Mouse (Mus musculus): ENCODE data around the gene Hip1r. TPM values are rescaled to one million over a fixed set of nuclear protein-coding genes. Genes with fewer than 3 reads are reported as not detected.

The Hip1r gene
- polyA plus RNA-seq, 1 experiment from 2014 or later = 26.9 TPM

DNA sequence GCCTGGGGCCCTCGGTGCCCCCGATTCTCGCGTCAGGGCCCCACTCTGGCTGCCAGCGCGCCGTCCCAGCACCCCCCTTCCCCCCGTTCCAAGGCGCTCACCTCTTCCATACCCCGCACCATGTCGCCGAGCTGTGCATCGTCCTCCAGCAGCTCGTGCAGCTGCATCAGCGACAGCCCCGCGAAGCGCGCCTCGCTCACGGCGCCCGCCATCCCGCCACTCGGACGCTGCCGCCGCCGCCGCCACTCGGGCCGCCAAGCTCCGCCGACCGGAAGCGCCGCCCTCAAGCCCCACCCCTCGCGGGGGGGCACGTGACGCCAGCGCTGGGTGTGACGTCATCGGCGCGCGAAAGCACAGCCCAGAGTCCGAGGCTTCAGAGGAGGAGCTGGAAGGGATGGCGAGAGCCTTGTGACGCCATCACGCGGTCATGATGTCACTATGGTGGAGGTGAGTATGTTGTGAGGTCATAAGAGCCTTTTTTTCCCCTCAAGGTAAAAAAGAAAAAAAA lies 58.6 kb downstream of the Hip1r start, which contains the start of gene Vps37b:
Gene Vps37b (minus strand): TSS at position 270 of the 508 bp plus-strand sequence.
- H3K9ac ChIP-seq (replicated peaks) = peak within 1 kb of the TSS; percentile 96
- ATAC-seq (replicated peaks) = peak; percentile 74
- peak within 1 kb of the TSS; percentile 95 for H3K27ac ChIP-seq (replicated peaks)
- under 1% methylated on average over 51 of the region's 52 CpGs for WGBS
- peak within 1 kb of the TSS; percentile 62 for H3K4me2 ChIP-seq (replicated peaks)
- no peaks in the 10 kb centered on the region for H3K36me3 ChIP-seq
- no peaks in the 10 kb centered on the region for H3K9me3 ChIP-seq
- peaks cover 44% of the 10 kb centered on the region for H3K4me1 ChIP-seq
- H3K4me3 ChIP-seq = peak within 1 kb of the TSS; percentile 90
- H3K27me3 ChIP-seq = no peaks in the 10 kb centered on the region

DNA sequence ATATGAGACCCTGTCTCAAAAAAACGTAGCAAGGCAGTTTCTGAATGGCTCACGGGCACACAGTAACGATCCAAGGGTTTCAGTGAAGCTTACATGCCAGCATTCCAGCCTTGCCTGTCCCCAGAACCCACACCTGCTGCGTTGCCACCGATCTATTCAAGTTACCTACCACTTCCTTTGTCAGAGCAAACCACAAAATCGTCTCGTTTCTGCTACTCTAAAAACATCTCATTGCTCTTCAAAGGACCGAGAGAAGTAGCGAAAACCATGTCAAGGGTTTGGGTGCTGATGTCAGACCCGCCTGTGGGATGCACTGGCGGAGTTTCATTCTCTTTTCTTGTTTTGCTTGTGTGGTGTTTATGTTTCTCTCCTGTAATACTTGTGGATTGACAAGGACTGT lies 61.0 kb downstream of the Hip1r start:
- H3K27ac ChIP-seq (replicated peaks) = no peak overlapping the region
- H3K4me3 ChIP-seq = no peak overlapping the region
- whole genome bisulfite sequencing = 78% methylated on average over 11 of the region's 11 CpGs
- H3K9me3 ChIP-seq = no peaks in the 10 kb centered on the region
- H3K36me3 ChIP-seq = no peaks in the 10 kb centered on the region
- H3K27me3 ChIP-seq = no peaks in the 10 kb centered on the region
- H3K4me1 ChIP-seq = peaks cover 22% of the 10 kb centered on the region
- no peak overlapping the region for H3K4me2 ChIP-seq (replicated peaks)
- no peak for ATAC-seq (replicated peaks)
- H3K9ac ChIP-seq (replicated peaks) = no peak overlapping the region

- Histone ChIP-seq H3K4me1 (peaks cover 12% of the 10 kb centered on the region), H3K36me3 (no peaks in the 10 kb centered on the region), H3K27me3 (no peaks in the 10 kb centered on the region), H3K4me2 (replicated peaks) (no peak overlapping the region), H3K4me3 (no peak overlapping the region), H3K27ac (replicated peaks) (no peak overlapping the region), H3K9ac (replicated peaks) (no peak overlapping the region), H3K9me3 (no peaks in the 10 kb centered on the region)
- no peak for ATAC-seq (replicated peaks)
- 90% methylated on average over 9 of the region's 9 CpGs for WGBS
These were observed 62.0 kb downstream of the Hip1r start for GRCm38 (mm10) chr5:124035406-124035805.

DNA sequence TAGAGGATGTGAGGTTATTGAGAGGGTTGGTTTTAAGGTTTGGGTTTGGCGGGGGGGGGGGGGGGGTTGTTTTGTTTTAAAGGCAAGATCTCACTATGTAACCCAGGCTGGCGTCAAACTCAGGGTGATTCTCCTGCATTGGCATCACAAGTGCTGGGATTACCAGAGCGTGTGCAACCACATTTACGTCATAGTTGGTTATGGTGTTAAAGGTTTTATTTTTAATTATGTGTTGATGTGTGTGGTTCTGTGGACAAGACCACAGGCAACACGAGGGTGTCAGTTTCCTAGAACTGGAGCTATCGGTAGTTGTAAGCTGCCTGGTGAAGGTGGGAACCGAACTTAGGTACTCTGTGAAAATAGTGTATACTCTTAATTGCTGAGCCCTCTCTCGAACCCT lies 62.4 kb downstream of the Hip1r start:
- no peaks in the 10 kb centered on the region for H3K27me3 ChIP-seq
- 0 out of 2 replicates have a peak overlapping the region, but pooled peaks have one; percentile 77 for H3K27ac ChIP-seq (replicated peaks)
- no peak overlapping the region for H3K4me2 ChIP-seq (replicated peaks)
- no peak overlapping the region for H3K9ac ChIP-seq (replicated peaks)
- H3K9me3 ChIP-seq = no peaks in the 10 kb centered on the region
- peaks cover 12% of the 10 kb centered on the region for H3K4me1 ChIP-seq
- no peak overlapping the region for H3K4me3 ChIP-seq
- 77% methylated on average over 7 of the region's 8 CpGs for WGBS
- no peaks in the 10 kb centered on the region for H3K36me3 ChIP-seq
- ATAC-seq (replicated peaks) = no peak

GRCm38 (mm10) chr5:124036341-124036740 lies 62.9 kb downstream of the Hip1r start:
- ATAC-seq (replicated peaks) = no peak
- H3K4me1 ChIP-seq = peaks cover 17% of the 10 kb centered on the region
- no peaks in the 10 kb centered on the region for H3K9me3 ChIP-seq
- H3K36me3 ChIP-seq = no peaks in the 10 kb centered on the region
- H3K27me3 ChIP-seq = no peaks in the 10 kb centered on the region
- H3K27ac ChIP-seq (replicated peaks) = peak overlapping the region; percentile 77
- no peak overlapping the region for H3K4me3 ChIP-seq
- H3K4me2 ChIP-seq (replicated peaks) = no peak overlapping the region
- WGBS = 30% methylated on average over 6 of the region's 6 CpGs
- no peak overlapping the region for H3K9ac ChIP-seq (replicated peaks)

GRCm38 (mm10) chr5:124036836-124037235 lies 63.4 kb downstream of the Hip1r start:
- H3K36me3 ChIP-seq = no peaks in the 10 kb centered on the region
- H3K4me1 ChIP-seq = peaks cover 19% of the 10 kb centered on the region
- H3K4me2 ChIP-seq (replicated peaks) = no peak overlapping the region
- H3K27ac ChIP-seq (replicated peaks) = peak overlapping the region; percentile 69
- no peaks in the 10 kb centered on the region for H3K27me3 ChIP-seq
- H3K4me3 ChIP-seq = no peak overlapping the region
- peak; percentile 55; the same call in 1 of the 2 replicates for ATAC-seq (replicated peaks)
- H3K9me3 ChIP-seq = no peaks in the 10 kb centered on the region
- no peak overlapping the region for H3K9ac ChIP-seq (replicated peaks)
- WGBS = 8% methylated on average over 5 of the region's 5 CpGs

DNA sequence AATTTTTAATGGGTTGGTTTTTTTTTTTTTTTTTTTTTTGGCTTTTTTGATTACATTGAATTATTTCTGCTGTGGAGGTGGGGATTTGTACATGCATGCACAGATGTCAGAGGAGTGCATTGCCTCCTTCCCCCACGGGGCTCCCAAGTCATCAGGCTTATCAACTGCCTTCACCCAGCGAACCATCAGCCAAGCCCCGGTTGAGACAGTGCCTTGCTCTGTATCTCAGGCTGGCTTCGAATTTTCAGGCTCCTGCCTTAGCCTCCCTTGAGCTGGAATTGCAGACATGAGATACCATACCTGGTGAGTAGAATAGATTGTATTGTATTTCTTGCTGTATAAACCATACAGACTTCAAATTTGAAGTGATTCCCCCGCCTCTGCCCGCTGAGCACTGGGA lies 66.2 kb downstream of the Hip1r start:
- Histone ChIP-seq H3K9me3 (no peaks in the 10 kb centered on the region), H3K4me2 (replicated peaks) (no peak overlapping the region), H3K36me3 (no peaks in the 10 kb centered on the region), H3K4me3 (no peak overlapping the region), H3K27me3 (no peaks in the 10 kb centered on the region), H3K9ac (replicated peaks) (no peak overlapping the region), H3K4me1 (peaks cover 29% of the 10 kb centered on the region), H3K27ac (replicated peaks) (no peak overlapping the region)
- WGBS = 88% methylated on average over 6 of the region's 6 CpGs
- no peak for ATAC-seq (replicated peaks)

- H3K27me3 ChIP-seq = no peaks in the 10 kb centered on the region
- peaks cover 38% of the 10 kb centered on the region for H3K4me1 ChIP-seq
- H3K4me2 ChIP-seq (replicated peaks) = no peak overlapping the region
- H3K9ac ChIP-seq (replicated peaks) = no peak overlapping the region
- H3K27ac ChIP-seq (replicated peaks) = 0 out of 2 replicates have a peak overlapping the region, but pooled peaks have one; percentile 25
- H3K9me3 ChIP-seq = no peaks in the 10 kb centered on the region
- H3K36me3 ChIP-seq = no peaks in the 10 kb centered on the region
- no peak overlapping the region for H3K4me3 ChIP-seq
- ATAC-seq (replicated peaks) = no peak
- 55% methylated on average over 9 of the region's 9 CpGs for WGBS
These were observed 67.7 kb downstream of the Hip1r start for GRCm38 (mm10) chr5:124041097-124041496.

DNA sequence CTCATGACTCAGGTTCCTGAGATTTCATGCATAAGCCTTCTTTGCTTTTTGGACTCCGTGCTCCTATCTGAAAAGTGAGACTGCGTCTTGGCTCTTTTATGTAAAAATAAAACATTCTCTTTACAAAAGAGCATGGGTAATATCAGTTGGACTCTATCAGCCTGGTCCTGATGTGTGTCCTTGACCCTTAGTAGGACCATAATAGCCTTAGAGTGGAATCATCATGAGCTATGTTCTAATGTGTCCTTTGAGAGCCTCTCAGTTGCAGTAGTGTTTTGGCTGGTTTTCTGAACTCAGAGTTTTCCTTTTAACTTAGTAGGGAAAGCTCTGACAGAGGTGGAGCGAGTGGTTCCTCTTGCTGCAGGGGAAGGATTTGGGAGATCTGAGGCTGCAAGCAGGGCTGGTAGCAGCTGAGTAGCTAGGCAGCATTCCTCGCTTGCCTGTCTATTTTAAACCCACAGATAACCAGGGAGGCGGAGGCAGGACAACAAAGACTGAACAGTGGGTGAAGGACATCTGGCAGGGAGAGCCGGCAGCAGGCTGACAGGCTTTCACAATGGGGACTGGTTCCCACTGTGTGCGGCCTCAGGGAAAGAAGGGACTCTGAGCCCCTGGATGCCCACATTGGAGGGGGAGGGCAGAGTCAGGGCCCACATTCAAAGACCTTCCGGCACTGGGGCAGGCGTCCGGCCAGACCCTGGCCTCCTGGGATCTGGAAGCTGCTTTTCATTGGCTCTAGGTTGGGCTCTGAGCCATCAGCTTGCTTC lies 70.0 kb downstream of the Hip1r start:
- peak overlapping the region; percentile 16; the same call in 1 of the 2 replicates for H3K9ac ChIP-seq (replicated peaks)
- ATAC-seq (replicated peaks) = peak; percentile 91
- peaks cover 36% of the 10 kb centered on the region for H3K4me1 ChIP-seq
- peak overlapping the region; percentile 91 for H3K27ac ChIP-seq (replicated peaks)
- no peaks in the 10 kb centered on the region for H3K36me3 ChIP-seq
- WGBS = 16% methylated on average over 10 of the region's 10 CpGs
- H3K4me2 ChIP-seq (replicated peaks) = no peak overlapping the region
- H3K4me3 ChIP-seq = no peak overlapping the region
- H3K27me3 ChIP-seq = no peaks in the 10 kb centered on the region
- no peaks in the 10 kb centered on the region for H3K9me3 ChIP-seq

DNA sequence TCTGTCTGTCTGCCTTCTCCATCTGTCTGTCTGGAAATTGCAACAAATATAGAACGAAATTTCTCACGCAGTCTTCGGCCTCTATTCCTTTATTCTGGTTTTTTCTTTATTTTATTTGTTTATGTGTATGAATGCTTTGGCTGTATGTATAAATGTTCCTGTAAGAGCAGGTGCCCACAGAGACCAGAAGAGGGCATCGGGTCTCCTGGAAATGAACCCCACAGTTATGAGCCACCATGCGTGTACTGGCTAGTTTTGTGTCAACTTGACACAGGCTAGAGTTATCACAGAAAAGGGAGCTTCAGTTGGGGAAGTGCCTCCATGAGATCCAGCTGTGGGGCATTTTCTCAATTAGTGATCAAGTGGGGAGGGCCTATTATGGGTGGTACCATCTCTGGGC lies 70.6 kb downstream of the Hip1r start:
- Histone ChIP-seq H3K4me2 (replicated peaks) (no peak overlapping the region), H3K27me3 (no peaks in the 10 kb centered on the region), H3K36me3 (no peaks in the 10 kb centered on the region), H3K9ac (replicated peaks) (no peak overlapping the region), H3K27ac (replicated peaks) (peak overlapping the region; percentile 91), H3K4me1 (peaks cover 36% of the 10 kb centered on the region), H3K4me3 (no peak overlapping the region), H3K9me3 (no peaks in the 10 kb centered on the region)
- no peak for ATAC-seq (replicated peaks)
- 50% methylated on average over 5 of the region's 5 CpGs for WGBS

DNA sequence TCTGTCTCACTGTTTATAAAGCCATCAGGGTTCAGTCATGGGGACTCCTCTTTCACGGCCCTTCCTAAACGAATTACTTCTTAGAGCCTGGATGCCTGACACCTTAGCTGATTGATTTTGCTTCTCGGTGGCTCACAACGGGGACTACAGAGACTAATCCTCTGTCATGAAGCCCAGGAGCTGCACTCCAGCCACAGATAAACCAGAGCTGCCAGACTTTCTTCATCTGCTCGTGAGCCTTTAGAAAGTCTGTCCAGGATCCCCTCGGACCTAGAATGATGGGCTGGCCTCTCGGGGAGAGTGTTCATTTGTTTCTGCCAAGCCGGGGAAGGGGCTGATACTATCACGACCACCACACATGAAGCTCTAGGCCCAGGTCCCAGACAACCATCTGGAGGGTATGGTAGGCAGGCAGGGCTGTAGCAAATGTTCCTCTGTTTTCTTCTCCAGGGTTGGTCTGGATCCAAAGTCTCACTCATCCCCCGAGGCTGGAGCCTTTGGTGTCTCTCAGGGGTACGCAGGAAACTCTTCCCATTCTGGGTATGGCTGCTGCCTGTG lies 72.1 kb downstream of the Hip1r start:
- no peaks in the 10 kb centered on the region for H3K27me3 ChIP-seq
- ATAC-seq (replicated peaks) = peak; percentile 52
- H3K4me2 ChIP-seq (replicated peaks) = no peak overlapping the region
- no peaks in the 10 kb centered on the region for H3K36me3 ChIP-seq
- H3K4me1 ChIP-seq = peaks cover 36% of the 10 kb centered on the region
- H3K27ac ChIP-seq (replicated peaks) = peak overlapping the region; percentile 91
- 23% methylated on average over 11 of the region's 11 CpGs for WGBS
- no peak overlapping the region for H3K4me3 ChIP-seq
- no peaks in the 10 kb centered on the region for H3K9me3 ChIP-seq
- no peak overlapping the region for H3K9ac ChIP-seq (replicated peaks)

- Histone ChIP-seq H3K36me3 (no peaks in the 10 kb centered on the region), H3K27me3 (no peaks in the 10 kb centered on the region), H3K9ac (replicated peaks) (no peak overlapping the region), H3K4me3 (no peak overlapping the region), H3K4me2 (replicated peaks) (no peak overlapping the region), H3K27ac (replicated peaks) (peak overlapping the region; percentile 53), H3K4me1 (peaks cover 29% of the 10 kb centered on the region), H3K9me3 (no peaks in the 10 kb centered on the region)
- ATAC-seq (replicated peaks) = no peak
- WGBS = 76% methylated on average over 7 of the region's 7 CpGs
These were observed 73.4 kb downstream of the Hip1r start for GRCm38 (mm10) chr5:124046741-124047401.

Data from forebrain, embryonic 15.5 days (tissue).